Mouse (Mus musculus) hindbrain, embryonic 16.5 days (tissue): ENCODE measurements at regions not wholly inside any gene's neighbourhood (a gene's known extent, or its start where the extent isn't known, plus 50 kb on each side); places are given as distances from the start of the nearest gene placed in this dataset.

ENCODE experiments used
- ATAC-seq: fragments of 200-750 bp; cut with Nextera tagmentation; 2 replicates; pipeline ENCODE4 v1.8.0; 2017; ENCODE audit warnings: moderate TSS enrichment, moderate library complexity
- H3K27ac ChIP-seq: fragments of 300-500 bp; sonication (generic); 2 replicates; pipeline ENCODE4 v1.5.1; 2014; ENCODE audit warnings: low read depth, mild to moderate bottlenecking, control low read depth, low read length, moderate library complexity
- H3K27me3 ChIP-seq: fragments of 300-500 bp; sonication (generic); replicated peaks from 2 replicates; pipeline ENCODE4 v1.6.1; 2014; ENCODE audit warnings: low read length; ENCODE audit not compliant: control insufficient read depth, insufficient read depth
- H3K36me3 ChIP-seq: fragments of 300-500 bp; sonication (generic); 2 replicates; pipeline ENCODE4 v1.6.1; 2014; ENCODE audit warnings: mild to moderate bottlenecking, low read length, moderate library complexity, mixed read lengths; ENCODE audit not compliant: control insufficient read depth, insufficient read depth
- H3K4me1 ChIP-seq: fragments of 300-500 bp; sonication (generic); 2 replicates; pipeline ENCODE4 v1.6.1; 2014; ENCODE audit warnings: low read depth, low read length; ENCODE audit not compliant: control insufficient read depth, insufficient read depth
- H3K4me2 ChIP-seq: fragments of 300-500 bp; sonication (generic); 2 replicates; pipeline ENCODE4 v1.6.1; 2014; ENCODE audit warnings: mild to moderate bottlenecking, low read length, control low read depth, moderate library complexity
- H3K4me3 ChIP-seq: fragments of 300-500 bp; sonication (generic); 2 replicates; pipeline ENCODE4 v1.5.1; 2014; ENCODE audit warnings: mild to moderate bottlenecking, low read length, control low read depth, moderate library complexity
- H3K9ac ChIP-seq: fragments of 300-500 bp; sonication (generic); 2 replicates; pipeline ENCODE4 v1.6.1; 2014; ENCODE audit warnings: low read depth, mild to moderate bottlenecking, control low read depth, low read length, moderate library complexity
- H3K9me3 ChIP-seq: fragments of 300-500 bp; sonication (generic); 2 replicates; pipeline ENCODE4 v1.6.1; 2014; ENCODE audit warnings: mild to moderate bottlenecking, low read length, moderate library complexity; ENCODE audit not compliant: control insufficient read depth
- WGBS: fragments of 180-500 bp; shearing (Covaris S2); extraction: QIAGEN DNeasy Blood & Tissue Kit; methylation state at CpG from one replicate; pipeline ENCODE4 v1.1.7; 2014; 5-methylcytosine and 5-hydroxymethylcytosine counted together

DNA sequence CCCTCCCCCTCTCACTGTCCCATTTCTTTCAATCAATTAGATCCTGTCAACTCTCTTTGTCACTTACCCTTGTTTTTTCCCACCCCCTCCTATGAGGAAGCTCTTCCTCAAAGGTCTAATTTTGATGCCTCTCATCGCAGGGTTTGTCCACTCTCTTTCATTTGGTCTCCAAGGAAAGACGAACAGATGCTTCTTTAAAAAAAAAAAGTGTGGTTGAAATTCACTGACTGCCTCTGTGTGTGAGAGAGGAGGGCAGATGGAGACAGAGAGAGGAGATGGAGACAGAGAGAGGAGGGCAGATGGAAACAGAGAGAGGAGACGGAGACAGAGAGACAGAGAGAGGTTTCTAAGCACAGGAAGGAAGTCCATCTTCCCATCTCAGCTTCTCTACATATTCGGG, 113.1 kb downstream of the Cartpt start:
- Histone ChIP-seq H3K4me3 (no peak overlapping the region), H3K9ac (no peak overlapping the region), H3K27ac (no peak overlapping the region), H3K27me3 (no peaks in the 10 kb centered on the region), H3K4me1 (no peaks in the 10 kb centered on the region), H3K4me2 (no peak overlapping the region), H3K9me3 (no peaks in the 10 kb centered on the region), H3K36me3 (no peaks in the 10 kb centered on the region)
- 46% methylated on average over 4 of the region's 4 CpGs for WGBS
- no peak for ATAC-seq

DNA sequence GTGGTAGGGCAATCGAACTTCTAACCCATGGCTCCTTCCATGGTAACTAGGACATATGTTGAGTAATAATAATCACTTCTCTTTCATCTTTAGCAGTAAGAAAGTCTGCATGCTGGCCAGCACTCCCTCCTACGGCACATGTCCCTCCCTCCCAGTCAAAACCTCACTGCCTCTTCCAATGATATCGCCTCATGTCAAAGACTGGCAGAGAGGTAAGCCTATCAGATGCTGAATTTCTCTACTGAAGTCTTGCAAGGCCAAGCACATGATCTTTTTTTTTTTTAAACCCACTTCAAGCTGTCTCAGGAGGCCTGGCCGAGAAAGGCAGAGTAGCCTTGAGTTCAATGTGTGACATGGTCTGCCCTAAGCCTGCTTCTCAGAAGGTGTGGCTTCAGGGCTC, 115.5 kb downstream of the Cartpt start:
- 81% methylated on average over 4 of the region's 4 CpGs for WGBS
- peaks cover 13% of the 10 kb centered on the region for H3K4me1 ChIP-seq
- H3K4me3 ChIP-seq: no peak overlapping the region
- no peaks in the 10 kb centered on the region for H3K27me3 ChIP-seq
- H3K27ac ChIP-seq: no peak overlapping the region
- H3K4me2 ChIP-seq: no peak overlapping the region
- H3K36me3 ChIP-seq: no peaks in the 10 kb centered on the region
- H3K9me3 ChIP-seq: no peaks in the 10 kb centered on the region
- ATAC-seq: peak; percentile 55
- no peak overlapping the region for H3K9ac ChIP-seq

DNA sequence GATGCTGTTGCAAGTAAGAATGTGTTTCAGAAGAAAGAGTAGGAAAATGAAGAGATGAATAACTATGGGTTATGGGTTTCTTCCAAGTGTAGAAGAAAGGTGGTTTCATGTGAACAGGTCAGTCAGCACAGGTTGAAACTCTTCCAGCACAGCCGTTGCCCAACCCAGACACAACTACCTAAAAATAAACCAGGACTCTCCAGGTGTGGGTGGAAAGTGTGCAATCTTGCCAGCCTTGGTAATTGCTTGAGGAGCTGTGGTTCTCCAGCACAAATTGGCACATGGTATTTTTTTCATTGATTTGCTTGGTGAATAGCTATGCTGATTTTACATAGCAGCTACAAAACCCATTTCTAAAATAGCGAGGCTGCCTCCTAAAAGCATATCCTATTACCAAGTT, 116.6 kb downstream of the Cartpt start:
- Histone ChIP-seq H3K36me3 (no peaks in the 10 kb centered on the region), H3K4me2 (no peak overlapping the region), H3K9me3 (no peaks in the 10 kb centered on the region), H3K4me3 (no peak overlapping the region), H3K27me3 (no peaks in the 10 kb centered on the region), H3K4me1 (peaks cover 13% of the 10 kb centered on the region), H3K9ac (no peak overlapping the region), H3K27ac (no peak overlapping the region)
- 91% methylated on average over 2 of the region's 2 CpGs for WGBS
- no peak for ATAC-seq

DNA sequence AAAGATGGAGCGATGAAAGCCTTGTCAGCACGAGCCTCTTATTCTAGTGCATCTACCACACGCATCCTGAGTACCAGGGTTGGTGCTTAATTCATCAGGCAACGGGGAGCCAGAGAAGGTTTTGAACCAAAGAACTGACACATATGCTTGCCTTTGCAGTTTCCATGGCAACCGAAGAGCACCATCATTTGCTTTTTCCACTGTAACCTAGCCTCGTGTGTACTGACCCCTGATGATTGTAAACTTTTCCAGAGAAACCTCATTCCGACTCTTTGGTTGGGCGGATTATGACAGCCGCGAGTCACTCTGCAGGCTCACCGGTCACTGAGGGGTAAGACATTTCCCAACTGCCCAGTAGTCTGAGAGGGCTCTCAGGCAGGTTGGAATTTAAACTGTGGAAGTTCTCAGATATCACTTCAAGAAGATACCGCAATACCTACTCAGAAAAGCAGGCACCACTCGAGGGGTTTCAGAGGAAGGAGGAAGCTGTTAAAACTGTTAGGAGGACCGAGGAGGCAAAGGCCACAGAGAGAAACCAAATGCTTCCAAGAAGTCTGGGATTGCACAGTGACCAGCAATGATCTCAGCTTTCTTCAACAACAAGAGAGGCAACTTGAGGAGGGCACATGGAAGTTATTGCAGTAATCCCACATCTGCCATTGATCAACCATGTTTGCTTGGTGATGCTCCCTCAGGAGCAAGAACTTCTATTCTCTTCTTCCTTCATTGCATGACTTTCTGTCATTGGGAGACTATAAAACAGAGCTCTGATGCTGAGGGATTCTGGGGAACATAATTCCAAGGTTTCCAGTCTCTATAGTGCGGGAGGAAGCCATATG, 117.8 kb downstream of the Cartpt start:
- 65% methylated on average over 15 of the region's 15 CpGs for WGBS

DNA sequence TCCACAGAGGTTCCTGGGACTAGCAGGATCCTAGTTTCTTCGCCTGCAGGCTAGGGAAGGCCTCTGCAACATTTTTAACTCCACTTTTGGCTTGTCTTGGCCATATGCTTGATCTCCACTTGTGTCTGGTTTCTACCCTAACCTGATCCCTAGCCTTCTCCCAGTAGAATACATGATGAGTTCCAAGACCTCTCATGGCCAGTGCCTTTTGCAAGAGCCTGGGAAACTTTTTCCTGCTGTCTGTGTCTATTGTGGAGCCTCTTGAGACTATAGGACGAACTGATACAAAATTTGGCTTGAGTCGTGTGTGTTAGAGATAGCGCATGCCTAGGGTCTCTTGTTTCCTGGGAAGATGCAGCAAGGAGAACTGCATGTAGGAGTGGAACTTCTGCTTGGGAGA, 119.3 kb downstream of the Cartpt start:
- Histone ChIP-seq H3K27ac (no peak overlapping the region), H3K4me2 (no peak overlapping the region), H3K36me3 (no peaks in the 10 kb centered on the region), H3K27me3 (no peaks in the 10 kb centered on the region), H3K9ac (no peak overlapping the region), H3K9me3 (no peaks in the 10 kb centered on the region), H3K4me1 (peaks cover 13% of the 10 kb centered on the region), H3K4me3 (no peak overlapping the region)
- ATAC-seq: no peak
- WGBS: 70% methylated on average over 4 of the region's 4 CpGs

More for the DNA sequence above, 117.8 kb downstream of the Cartpt start:
- peaks cover 13% of the 10 kb centered on the region for H3K4me1 ChIP-seq
- no peak for ATAC-seq
- H3K4me3 ChIP-seq: no peak overlapping the region
- no peaks in the 10 kb centered on the region for H3K27me3 ChIP-seq
- no peak overlapping the region for H3K9ac ChIP-seq
- no peaks in the 10 kb centered on the region for H3K36me3 ChIP-seq
- no peaks in the 10 kb centered on the region for H3K9me3 ChIP-seq
- H3K27ac ChIP-seq: no peak overlapping the region
- H3K4me2 ChIP-seq: no peak overlapping the region

DNA sequence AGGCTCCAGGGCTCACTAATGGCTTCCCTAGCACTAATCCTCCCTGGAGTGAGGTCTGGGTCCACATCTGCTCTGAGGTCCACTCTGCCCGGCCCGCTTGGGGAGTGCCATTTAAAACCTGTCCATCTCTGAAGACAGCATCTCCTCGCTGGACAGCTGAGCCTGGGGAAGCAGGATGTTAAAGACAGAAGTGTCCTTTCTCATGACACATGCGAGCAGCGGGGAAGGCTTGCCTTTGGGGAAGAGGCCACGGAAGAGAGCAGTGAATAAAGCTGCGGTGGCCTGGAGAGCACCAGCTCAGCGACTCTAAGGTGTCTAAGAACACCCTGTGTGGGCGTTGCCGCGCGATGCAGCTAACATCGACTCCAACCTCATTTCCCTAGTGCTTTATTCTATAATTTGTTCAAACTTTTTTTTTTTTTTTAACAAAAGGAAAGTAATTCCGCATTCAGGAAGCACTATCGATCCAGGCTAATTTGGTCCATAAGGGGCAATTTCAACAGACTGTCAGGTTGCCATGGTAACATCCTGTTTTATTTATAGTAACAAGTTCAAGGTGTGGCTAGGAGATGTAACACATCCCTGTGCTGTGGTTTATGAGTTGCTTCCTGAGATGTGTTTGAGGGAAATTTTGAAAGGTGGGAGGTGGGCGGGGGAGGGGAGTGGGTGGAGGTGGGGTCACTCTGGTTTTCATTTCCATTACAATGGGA, 120.0 kb downstream of the Cartpt start:
- peak; percentile 76 for ATAC-seq
- peak overlapping the region; percentile 41 for H3K4me2 ChIP-seq
- peak overlapping the region; percentile 1; the same call in 1 of the 2 replicates for H3K4me3 ChIP-seq
- peaks cover 13% of the 10 kb centered on the region for H3K4me1 ChIP-seq
- no peaks in the 10 kb centered on the region for H3K36me3 ChIP-seq
- H3K27ac ChIP-seq: peak overlapping the region; percentile 16; the same call in 1 of the 2 replicates
- no peaks in the 10 kb centered on the region for H3K9me3 ChIP-seq
- no peak overlapping the region for H3K9ac ChIP-seq
- 9% methylated on average over 16 of the region's 16 CpGs for WGBS
- H3K27me3 ChIP-seq: no peaks in the 10 kb centered on the region

DNA sequence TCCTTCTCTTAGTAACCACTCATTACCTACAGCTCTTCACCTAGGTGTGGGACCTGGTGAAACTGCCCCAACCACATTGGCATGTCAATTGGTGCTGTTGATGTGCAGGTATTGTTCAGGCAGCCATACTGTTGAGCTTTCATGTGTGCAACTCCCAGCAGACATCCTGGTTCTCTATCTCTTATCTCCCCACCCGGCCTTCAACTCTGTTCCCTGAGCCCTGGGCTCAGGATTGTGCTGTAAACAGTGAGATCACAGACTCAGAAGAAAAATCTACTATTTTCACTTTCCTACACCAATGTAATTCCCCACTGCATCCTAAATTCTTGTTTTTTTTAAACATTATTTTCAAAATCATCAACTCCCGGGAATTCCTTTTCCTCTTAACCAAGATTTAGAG, 122.1 kb downstream of the Cartpt start:
- H3K4me2 ChIP-seq: no peak overlapping the region

DNA sequence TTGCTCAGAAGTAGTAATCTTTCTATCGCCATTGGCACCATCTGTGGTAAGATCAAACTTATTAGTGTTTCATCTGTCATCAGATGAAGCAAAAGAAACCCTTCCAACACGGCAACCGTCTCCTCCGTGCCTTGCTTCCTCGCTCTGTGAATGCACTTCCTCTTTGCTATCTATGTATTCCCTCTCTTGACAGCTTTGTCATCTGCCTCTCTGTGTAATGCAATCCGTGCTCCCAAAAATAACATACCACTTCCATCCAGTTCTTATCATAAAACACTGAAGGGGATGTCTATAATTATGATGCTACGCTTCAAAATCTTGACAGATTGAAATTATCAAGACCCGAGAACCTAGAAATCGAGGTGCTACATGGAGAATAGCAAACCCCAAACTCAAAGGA, 123.2 kb downstream of the Cartpt start:
- Histone ChIP-seq H3K36me3 (no peaks in the 10 kb centered on the region), H3K4me2 (no peak overlapping the region), H3K27ac (no peak overlapping the region), H3K27me3 (no peaks in the 10 kb centered on the region), H3K9ac (no peak overlapping the region), H3K4me1 (peaks cover 13% of the 10 kb centered on the region), H3K4me3 (no peak overlapping the region), H3K9me3 (no peaks in the 10 kb centered on the region)
- ATAC-seq: no peak
- WGBS: 90% methylated on average over 9 of the region's 9 CpGs

More for the DNA sequence above, 122.1 kb downstream of the Cartpt start:
- Histone ChIP-seq H3K9me3 (no peaks in the 10 kb centered on the region), H3K27ac (no peak overlapping the region), H3K9ac (no peak overlapping the region), H3K4me3 (no peak overlapping the region), H3K4me1 (peaks cover 13% of the 10 kb centered on the region), H3K36me3 (no peaks in the 10 kb centered on the region), H3K27me3 (no peaks in the 10 kb centered on the region)
- ATAC-seq: no peak
- WGBS: 89% methylated on average over 2 of the region's 2 CpGs

DNA sequence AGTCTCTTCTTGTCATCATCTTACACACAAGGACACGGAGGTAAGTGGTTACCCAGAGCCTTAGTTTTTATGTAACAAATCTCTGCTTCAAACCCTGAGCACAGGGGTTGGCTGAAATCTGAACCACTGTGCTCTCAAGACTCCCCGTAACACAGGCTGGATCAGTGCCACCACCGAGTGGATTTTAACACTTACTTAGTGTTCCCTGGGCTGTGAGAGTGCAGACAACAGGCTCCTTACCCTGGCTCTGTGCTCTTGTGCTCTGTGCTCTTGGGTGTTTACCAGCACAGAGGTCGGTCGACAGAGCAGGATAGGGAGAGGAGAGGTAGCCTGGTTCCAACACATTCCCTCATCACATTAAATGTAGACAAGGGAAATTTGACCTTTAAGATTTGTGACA, 134.9 kb downstream of the Cartpt start:
- 54% methylated on average over 5 of the region's 5 CpGs for WGBS
- no peak overlapping the region for H3K4me3 ChIP-seq
- H3K27me3 ChIP-seq: no peaks in the 10 kb centered on the region
- H3K36me3 ChIP-seq: no peaks in the 10 kb centered on the region
- ATAC-seq: no peak
- no peak overlapping the region for H3K27ac ChIP-seq
- no peak overlapping the region for H3K9ac ChIP-seq
- H3K9me3 ChIP-seq: no peaks in the 10 kb centered on the region
- no peak overlapping the region for H3K4me2 ChIP-seq
- H3K4me1 ChIP-seq: peaks cover 7% of the 10 kb centered on the region; the same call in 1 of the 2 replicates
